Mouse (Mus musculus): Measurements from ENCODE around the gene 4921524J17Rik.

Gene 4921524J17Rik

GRCm38 (mm10) chr8:85432168-85433016, at the start of gene 4921524J17Rik:
TSS of gene 4921524J17Rik (minus strand) at chr8:85432833.
- DNase-seq, result peak; percentile 99

GRCm38 (mm10) chr8:85482427-85482826, 49.8 kb upstream of the 4921524J17Rik start:
- DNase-seq, result no peak

GRCm38 (mm10) chr8:85481900-85482299, 49.3 kb upstream of the 4921524J17Rik start:
- peak; percentile 44 for DNase-seq

GRCm38 (mm10) chr8:85479710-85480109, 47.1 kb upstream of the 4921524J17Rik start:
- DNase-seq, result no peak

GRCm38 (mm10) chr8:85478397-85478796, 45.8 kb upstream of the 4921524J17Rik start:
- no peak for DNase-seq

- no peak for DNase-seq
Observed at GRCm38 (mm10) chr8:85476970-85477545, 44.4 kb upstream of the 4921524J17Rik start.

- no peak for DNase-seq
Observed at GRCm38 (mm10) chr8:85474924-85475323, 42.3 kb upstream of the 4921524J17Rik start.

GRCm38 (mm10) chr8:85473246-85473645, 40.6 kb upstream of the 4921524J17Rik start:
- DNase-seq, result peak; percentile 24

GRCm38 (mm10) chr8:85472800-85473199, 40.2 kb upstream of the 4921524J17Rik start:
- DNase-seq, result no peak

GRCm38 (mm10) chr8:85470753-85471152, 38.1 kb upstream of the 4921524J17Rik start:
- DNase-seq, result no peak

GRCm38 (mm10) chr8:85466056-85466455, 33.4 kb upstream of the 4921524J17Rik start:
- DNase-seq, result no peak

- DNase-seq, result no peak
Observed at GRCm38 (mm10) chr8:85464316-85464715, 31.7 kb upstream of the 4921524J17Rik start.

- DNase-seq, result peak; percentile 62
Observed at GRCm38 (mm10) chr8:85462441-85462840, 29.8 kb upstream of the 4921524J17Rik start.

- peak; percentile 43 for DNase-seq
Observed at GRCm38 (mm10) chr8:85461377-85461776, 28.7 kb upstream of the 4921524J17Rik start.

- DNase-seq, result peak; percentile 20
Observed at GRCm38 (mm10) chr8:85460804-85461203, 28.2 kb upstream of the 4921524J17Rik start.

- DNase-seq, result no peak
Observed at GRCm38 (mm10) chr8:85459582-85459981, 26.9 kb upstream of the 4921524J17Rik start.

GRCm38 (mm10) chr8:85456536-85456935, 23.9 kb upstream of the 4921524J17Rik start:
- DNase-seq, result peak; percentile 84

GRCm38 (mm10) chr8:85454750-85455149, 22.1 kb upstream of the 4921524J17Rik start:
- peak; percentile 3 for DNase-seq

GRCm38 (mm10) chr8:85453256-85453655, 20.6 kb upstream of the 4921524J17Rik start:
- no peak for DNase-seq

GRCm38 (mm10) chr8:85452328-85452727, 19.7 kb upstream of the 4921524J17Rik start:
- DNase-seq, result peak; percentile 62

- DNase-seq, result no peak
Observed at GRCm38 (mm10) chr8:85450335-85450734, 17.7 kb upstream of the 4921524J17Rik start.

GRCm38 (mm10) chr8:85445936-85446685, 13.5 kb upstream of the 4921524J17Rik start:
- DNase-seq, result peak; percentile 3

GRCm38 (mm10) chr8:85444092-85444491, 11.5 kb upstream of the 4921524J17Rik start:
- no peak for DNase-seq
